Mouse (Mus musculus) heart, adult 8-10 months (tissue): ENCODE measurements around the gene Mfng. TPM values are rescaled to one million over a fixed set of nuclear protein-coding genes. Genes with fewer than 3 reads are reported as not detected.

Experiments
- DNase-seq: peaks from one replicate; pipeline ENCODE4 v3.0.0; 2022; ENCODE audit warnings: low spot score
- total RNA-seq, 4 experiments: library from RNA; stranded (reverse); gene quantifications; 2 replicates each; pipeline ENCODE4 v1.2.4; 2022

Gene Mfng
- total RNA-seq, 4 experiments from 2014 or later, result 7.5 to 11.4 (median 9.5) TPM

DNA sequence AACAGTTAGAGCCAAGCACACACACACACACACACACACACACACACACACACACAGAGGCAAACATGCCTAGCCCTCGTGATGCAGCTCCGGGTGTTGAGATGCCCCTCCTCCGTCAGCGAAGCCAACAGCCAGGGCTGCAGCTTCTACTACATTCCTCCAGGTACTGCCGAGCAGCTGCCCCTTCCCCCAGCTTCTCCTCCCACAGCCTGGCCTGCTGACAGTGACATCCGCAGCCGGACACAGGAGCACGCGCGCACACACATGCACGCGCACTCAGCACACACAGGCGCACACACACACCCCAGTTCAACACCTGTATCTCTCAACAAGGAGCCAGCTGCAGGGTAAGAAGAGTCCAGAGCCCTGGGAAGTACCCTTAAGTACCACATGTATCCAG, 56.3 kb downstream of the Mfng start:
- no peak for DNase-seq

DNA sequence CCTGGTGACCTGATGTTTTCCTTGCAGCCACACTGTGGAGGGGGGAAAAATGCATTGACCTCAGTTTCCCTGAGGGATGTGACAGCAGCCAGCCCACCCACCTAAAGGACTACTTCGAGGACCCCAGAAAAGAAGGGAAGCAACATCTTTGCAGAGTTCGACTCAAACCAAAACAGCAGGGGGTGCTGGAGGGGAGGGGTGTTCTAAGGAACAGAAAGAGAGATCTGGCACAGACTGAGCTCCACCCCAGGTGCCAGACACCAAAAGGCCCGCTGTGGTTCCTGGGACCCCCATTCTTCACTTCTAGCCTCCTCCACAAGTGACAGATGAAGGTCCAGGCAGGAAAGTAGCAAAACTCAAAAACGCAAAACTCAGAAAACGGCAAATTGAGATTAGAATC, 57.4 kb downstream of the Mfng start:
- no peak for DNase-seq

DNA sequence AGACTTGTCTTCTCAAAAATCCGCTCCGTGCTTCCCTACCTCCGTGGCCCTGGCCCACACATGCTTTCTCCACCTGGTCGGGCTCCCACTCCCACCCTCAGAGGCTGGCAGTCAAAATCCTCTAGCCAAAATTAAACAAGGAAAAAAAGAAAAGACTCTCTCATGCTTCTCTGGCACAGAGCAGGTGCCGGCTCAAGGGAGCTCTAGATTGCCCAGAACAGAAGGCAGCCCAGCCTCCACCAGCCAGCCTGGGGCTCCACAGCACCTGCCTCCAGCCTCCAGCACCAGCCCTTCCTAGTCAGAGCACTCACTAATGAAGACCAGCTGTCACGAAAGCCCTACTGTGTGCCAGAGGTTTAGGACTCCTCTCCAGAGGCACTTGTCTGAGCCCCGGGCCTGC, 59.5 kb downstream of the Mfng start:
- DNase-seq, result no peak

DNA sequence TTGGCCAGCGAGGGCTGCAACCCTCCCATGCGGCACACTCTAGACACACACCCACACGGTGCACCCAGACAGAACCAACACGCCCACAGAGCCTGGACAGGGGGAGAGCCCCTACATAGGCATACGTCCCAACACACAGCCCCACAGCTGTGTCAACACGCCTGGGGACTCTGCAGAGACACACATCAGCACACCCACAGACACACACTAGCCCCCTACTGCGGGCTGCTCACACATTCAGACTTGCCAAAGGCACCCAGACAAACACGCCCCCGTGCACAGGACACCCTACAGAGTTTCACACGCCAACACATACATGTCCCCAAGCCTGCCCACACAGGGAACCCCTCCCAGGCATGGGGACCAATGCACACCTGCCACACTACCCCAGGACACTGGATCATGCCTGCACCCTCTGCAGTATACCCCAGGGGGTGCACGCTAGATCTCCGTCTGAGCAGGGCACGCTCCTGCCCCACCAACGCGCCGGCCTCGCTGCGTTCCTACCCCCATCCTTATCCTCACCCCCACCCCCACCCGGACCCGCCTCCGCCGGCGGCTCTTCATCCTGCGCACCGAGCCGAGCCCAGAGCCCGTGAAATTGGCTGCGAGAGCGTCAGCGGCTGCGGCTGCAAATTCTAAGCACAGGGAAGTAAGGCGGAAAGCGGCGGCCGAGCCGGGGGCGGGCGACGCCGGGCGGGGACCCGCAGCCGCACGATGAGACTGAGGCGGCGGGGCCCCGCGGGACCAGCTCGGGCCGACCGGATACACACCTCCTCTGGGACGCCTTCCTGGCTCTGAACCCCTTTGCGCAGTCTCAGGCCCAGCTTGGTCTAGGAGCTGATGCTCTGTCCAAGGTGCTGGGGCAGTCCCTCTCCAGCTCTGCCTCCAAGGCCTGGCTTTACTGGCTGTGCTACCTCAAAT, 60.7 kb downstream of the Mfng start:
- DNase-seq, result no peak

DNA sequence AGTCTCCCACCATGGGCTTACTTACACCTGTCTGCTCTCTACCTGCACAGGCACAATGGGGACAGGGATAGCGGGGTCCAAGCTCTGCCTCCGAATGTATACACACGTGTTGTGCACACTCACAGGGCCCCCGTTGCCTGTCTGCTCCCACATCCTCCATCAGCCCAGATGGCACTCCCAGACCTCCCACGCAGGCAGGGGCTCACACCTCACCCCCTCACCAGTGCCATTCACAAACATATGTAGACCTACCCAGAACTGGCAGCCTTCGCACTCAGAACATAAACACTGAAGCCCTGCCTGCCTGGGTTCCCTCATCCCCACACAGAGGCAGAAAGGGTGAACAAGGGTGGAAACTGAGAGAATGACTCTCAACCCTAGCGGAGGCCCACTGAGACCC, 61.3 kb downstream of the Mfng start:
- DNase-seq, result no peak

DNA sequence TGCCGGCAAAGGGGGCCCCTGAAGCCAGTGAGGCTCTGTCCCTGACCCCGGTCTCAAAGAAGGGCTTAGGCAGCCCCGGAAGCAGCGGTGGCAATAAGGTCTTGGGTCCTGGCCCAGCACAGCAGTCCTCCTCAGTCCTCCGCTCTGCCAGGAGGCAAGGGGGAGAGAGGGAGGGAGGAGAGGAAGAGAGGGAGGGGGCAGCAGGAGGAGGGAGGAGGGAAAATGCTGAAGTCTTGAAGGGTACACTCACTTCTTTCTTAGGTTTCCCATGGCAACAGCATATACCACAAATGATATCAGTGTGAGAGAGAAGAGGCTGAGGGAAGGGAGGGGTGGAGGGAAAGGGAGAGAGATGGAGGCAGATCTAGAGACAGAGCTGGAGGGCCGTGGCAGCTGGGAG, 62.6 kb downstream of the Mfng start:
- DNase-seq, result no peak

DNA sequence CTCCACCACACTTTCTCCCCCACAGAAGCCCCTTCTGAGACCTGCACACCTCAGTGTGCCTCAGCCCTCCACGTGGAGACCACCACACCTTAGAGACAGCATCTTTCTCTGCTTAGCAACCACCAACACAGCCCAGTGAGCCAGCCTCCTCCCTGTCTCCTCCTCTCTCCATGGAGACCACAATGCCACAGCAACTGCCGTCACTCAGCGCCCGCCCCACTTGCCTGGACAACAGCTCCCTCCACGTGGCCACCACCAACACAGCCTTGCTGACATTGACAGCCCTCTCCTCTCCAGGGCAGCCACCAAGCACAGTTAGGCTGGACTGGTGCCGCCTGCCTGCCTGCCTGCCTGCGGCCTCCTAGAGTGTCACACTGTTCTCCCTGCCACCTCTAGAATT, 63.5 kb downstream of the Mfng start:
- no peak for DNase-seq

DNA sequence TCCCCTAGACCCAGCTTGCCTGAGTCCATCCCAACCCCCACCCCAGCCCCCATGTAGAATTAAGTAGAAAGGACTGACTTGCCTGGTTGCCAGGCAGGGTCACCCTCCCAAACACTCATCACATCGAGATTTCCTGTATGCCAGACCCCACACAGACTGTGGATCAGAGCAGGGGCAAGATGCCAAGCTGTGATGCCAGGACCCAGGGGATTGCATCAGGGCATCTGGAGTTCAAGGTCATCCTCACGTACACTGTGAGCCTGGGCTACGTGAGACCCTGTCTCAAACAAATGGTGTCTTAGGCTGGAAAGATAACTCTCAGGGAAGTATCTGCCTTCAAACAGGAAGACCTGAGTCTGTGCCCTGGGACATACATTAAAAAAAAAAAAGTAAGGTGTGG, 66.6 kb downstream of the Mfng start:
- no peak for DNase-seq

Other genes with a start within 250 kb of the Mfng start
- 10 to 100 TPM in 1 of 4 experiments, 1 to 10 TPM in 3; 8.2 to 12.6 (median 9.5) TPM for gene C1qtnf6, start 242.1 kb downstream of the Mfng start, total RNA-seq
- not detected for gene Sstr3, start 228.8 kb downstream of the Mfng start, total RNA-seq
- gene Rac2, start 200.7 kb downstream of the Mfng start, total RNA-seq, result 1 to 10 TPM; 1.2 to 7.6 (median 2.7) TPM
- 1 to 10 TPM; 4.2 to 8.7 (median 5.3) TPM for gene Cyth4, start 176.4 kb downstream of the Mfng start, total RNA-seq
- 1 to 10 TPM; 1.9 to 4.4 (median 2.5) TPM for gene Elfn2, start 54.7 kb downstream of the Mfng start, total RNA-seq
- gene Card10, start 29.6 kb upstream of the Mfng start, total RNA-seq, result 10 to 100 TPM; 14.3 to 16.1 (median 15.2) TPM
- gene Cdc42ep1, start 69.1 kb upstream of the Mfng start, total RNA-seq, result 10 to 100 TPM; 30.5 to 40.3 (median 39.1) TPM
- under 1 TPM in 1 of 4 experiments, not detected in 3; 0.65 TPM for gene Lgals2, start 82.1 kb upstream of the Mfng start, total RNA-seq
- gene Gga1, start 103.7 kb upstream of the Mfng start, total RNA-seq, result 10 to 100 TPM; 44.8 to 49.1 (median 46.3) TPM
- not detected for gene Gm49510, start 126.2 kb upstream of the Mfng start, total RNA-seq
- 1 to 10 TPM; 2.6 to 6.3 (median 4.1) TPM for gene Sh3bp1, start 126.3 kb upstream of the Mfng start, total RNA-seq
- 1 to 10 TPM in 2 of 4 experiments, under 1 TPM in 2; 0.69 to 1.0 (median 0.88) TPM for gene Pdxp, start 140.4 kb upstream of the Mfng start, total RNA-seq
- gene Lgals1, start 153.2 kb upstream of the Mfng start, total RNA-seq, result 100 to 1,000 TPM; 175 to 339 (median 222) TPM
- 10 to 100 TPM; 14.7 to 17.9 (median 17.1) TPM for gene Nol12, start 161.5 kb upstream of the Mfng start, total RNA-seq
- gene Triobp, start 174.2 kb upstream of the Mfng start, total RNA-seq, result 10 to 100 TPM; 30.2 to 31.3 (median 31.0) TPM